Mouse (Mus musculus) megakaryocyte, embryonic 14.5 days (primary cell): ENCODE results near the gene Rgs13.
A peak's percentile ranks its signal among the peaks of the same experiment; 100 is the strongest.

Source experiments
- FLI1 ChIP-seq: IDR thresholded peaks from 2 replicates; pipeline ENCODE4 v1.6.1; 2012; ENCODE audit warnings: low read length, inconsistent platforms, mixed read lengths
- GATA1 ChIP-seq: IDR thresholded peaks from 3 replicates; pipeline ENCODE4 v1.6.1; 2012; ENCODE audit warnings: mixed read lengths, low read length, inconsistent platforms, borderline replicate concordance

GRCm38 (mm10) chr1:144200496-144200895 lies 23.3 kb upstream of the Rgs13 start:
- TF ChIP-seq GATA1 (peak; percentile 76; the same call in 1 of the 3 replicates), FLI1 (no peak)
